Mouse (Mus musculus) spleen, postnatal 4 days (tissue): ENCODE data around the gene Cse1l.

Experiments
- DNase-seq, 2 experiments: peaks; one replicate each; pipeline ENCODE4 v3.0.0; 2022; ENCODE audit warnings: low spot score in 2 of 2

Gene Cse1l

DNA sequence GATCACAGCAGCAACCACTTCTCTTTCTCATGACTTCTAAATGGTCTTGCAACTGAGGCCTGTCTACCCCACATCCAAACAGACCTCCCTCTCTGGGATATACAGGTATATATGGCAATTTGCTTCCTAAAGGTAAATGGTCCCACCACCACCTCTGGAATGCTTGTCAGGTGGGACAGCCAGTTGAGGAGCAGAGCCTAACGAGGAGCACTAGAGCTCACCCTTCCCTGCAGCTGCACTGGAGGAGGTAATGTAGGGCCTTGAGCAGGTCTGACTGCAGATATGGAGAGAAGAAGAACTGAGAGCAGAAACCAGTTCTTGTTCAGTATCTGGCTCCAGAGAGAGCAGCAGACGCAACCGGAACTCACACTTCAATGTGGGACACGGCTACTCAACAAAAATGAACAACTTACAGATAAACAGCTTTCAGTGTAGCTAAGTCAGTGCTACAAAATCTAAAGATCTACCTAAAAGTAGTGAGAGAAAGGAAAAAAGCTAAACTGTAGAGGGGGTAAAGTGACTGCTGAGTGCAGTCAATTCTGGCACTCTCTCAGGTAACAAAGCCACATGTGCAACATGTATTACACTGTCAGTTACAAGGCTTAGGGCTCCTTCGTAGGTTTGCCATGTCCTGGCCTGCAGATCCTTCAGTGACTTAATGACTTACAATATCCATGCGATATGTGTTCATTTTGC lies 68.5 kb downstream of the Cse1l start:
- no peak for DNase-seq

DNA sequence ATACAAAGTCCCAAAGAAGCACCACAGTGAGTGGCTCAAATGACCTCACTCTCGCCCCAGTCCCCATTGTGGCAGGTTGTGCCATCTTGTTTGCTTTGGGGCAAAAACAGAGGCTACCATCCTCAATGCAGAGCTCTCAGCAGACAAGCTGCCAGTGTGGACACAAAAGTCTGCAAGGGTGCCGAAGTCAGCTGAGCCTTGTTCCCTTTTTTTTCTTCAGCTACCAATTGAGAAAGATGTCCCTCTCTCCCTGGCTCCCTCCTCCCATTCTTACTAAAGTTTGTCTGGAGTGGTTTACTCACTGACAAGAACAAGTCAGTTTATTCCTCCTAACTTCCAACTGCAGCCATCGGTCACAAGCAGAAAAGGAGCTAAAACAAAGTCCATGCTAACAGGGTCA lies 70.5 kb downstream of the Cse1l start:
- peak in 1 of 2 experiments; percentile 22 for DNase-seq

DNA sequence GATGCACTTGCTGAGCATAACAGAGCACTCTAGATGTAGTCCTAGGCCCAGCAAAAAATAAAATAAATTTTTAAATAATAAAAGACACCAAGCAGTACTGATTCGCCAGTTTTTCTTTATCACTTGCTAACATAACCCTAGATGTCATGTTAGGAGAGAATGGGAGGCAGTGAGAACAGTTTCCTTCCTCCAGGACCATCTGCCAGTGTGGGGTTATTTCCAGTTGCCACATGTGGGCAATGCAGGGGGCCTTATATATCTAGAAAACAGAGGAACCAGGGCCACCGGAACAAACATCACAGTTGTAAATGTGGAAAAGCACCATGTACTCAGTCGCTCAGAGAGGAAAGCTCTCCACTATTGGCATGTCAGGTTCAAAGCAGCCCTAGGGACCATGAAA lies 71.7 kb downstream of the Cse1l start:
- DNase-seq: no peak

DNA sequence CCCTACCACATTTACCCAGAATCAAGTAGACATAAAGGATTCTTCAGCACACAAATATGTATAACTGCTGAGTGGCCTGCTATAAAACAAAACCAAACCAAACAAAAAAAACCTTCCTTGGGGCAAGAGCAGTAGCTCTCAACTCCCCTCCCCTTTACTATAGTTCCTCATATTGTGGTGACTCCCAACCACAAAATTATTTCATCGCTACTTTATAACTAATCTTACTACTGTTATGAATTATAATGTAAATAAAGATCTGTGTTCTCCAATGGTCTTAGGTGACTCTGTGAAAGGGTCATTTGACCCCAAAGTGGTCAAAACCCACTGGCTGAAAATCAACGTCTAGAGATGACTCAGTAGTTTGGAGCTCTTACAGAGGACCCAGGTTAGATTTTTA lies 74.3 kb downstream of the Cse1l start:
- no peak for DNase-seq

DNA sequence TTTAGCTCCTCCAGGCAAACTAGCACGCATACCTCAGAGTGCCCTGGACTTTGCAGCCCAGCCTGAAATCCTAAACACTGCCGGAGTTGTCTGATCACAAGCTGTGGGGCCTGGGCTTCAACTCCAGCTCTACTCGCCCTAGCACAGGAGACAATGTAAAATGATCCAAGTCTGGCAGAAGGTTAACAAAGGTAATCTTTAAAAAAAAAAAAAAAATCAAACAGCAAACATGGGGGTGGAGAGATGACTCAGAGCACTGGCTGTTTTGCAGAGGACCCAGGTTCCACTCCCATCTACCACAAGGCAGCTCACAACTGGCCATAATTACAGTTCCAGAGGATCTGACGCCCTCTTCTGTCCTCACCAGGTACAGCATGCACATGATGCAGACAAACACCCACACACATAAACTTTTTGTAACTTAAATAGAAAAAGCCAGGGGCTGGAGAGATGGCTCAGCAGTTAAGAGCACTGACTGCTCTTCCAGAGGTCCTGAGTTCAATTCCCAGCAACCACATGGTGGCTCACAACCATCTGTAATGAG lies 77.6 kb downstream of the Cse1l start:
- no peak for DNase-seq

DNA sequence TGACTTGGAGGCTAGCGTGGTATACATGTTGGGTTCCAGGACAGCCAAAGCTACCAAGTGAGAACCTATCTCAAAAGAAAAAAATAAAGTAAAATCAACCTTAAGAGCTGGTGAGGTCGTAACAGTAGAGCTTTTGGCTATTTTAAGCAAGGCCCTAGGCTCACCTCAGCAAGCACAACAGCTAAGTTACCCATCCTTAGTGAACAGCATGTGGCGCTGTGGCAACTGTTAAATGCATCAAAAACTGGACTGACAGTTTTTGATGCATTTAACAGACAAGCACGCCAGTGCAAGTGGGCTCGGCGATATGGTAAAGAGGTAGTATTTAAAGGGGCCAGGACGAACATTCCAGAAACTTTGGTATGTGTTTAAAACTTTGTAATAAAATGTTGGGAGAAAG lies 85.0 kb downstream of the Cse1l start:
- DNase-seq: peak in 1 of 2 experiments; percentile 53

DNA sequence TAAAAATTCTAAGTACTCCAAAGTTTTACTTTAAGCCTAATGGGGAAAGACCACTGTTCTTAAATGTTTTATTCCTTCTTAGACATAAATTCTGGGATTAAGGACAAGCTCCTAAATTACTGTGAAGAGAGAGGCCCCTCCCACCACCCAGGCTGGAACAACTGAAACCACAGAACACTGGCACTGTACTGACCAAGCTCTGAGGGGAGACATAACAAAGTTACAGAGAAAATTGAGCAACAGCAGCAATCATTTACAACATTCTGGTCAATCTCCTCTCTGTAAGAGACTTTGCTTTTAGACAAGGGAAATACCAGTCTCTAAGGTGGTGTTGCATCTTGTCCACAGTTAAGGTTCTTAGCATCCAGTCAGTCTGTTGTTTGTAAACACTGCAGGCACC lies 86.1 kb downstream of the Cse1l start:
- DNase-seq: no peak

DNA sequence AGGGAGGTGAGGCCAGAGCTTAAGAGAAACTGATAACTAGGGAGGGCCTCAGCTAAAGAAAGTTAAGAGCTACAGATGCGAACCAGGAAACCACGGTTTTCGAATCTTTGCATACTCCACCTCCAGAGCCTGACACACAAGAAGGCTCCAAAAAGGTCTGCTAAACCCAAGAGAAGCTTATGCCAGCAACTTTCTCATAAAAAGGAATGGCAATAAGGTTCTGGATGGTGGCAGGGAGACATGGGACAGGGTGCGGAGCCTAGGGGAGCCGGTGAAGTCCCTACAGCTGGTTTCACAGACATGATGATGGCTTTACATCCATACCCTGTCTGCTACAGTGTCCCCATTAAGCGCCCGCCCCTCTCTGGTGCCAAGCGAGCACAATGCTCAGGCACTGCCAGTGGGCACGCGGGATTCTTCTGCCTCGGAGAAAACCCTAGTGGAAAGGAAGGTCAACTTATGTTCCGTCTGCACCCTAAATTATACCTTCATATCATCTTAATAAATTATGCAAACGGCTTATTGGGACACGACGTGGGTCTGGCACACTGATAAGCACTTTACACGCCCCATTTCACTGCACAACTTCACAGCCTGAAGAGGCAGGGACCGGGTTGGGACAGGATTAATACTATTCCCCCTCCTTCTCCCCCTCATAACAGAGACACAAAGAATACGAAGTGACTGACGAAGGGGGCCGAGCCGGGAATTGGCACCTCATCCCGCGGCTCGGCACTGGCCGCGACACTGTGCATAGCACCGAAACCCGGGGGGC lies 89.4 kb downstream of the Cse1l start:
- peak; percentile 53 to 78 for DNase-seq
